Mouse (Mus musculus) cerebellum, adult 2 months (tissue): ENCODE measurements at regions not wholly inside any gene's neighbourhood (a gene's known extent, or its start where the extent isn't known, plus 50 kb on each side); places are given as distances from the start of the nearest gene placed in this dataset.

Source experiments
- CTCF ChIP-seq: fragments of 200-500 bp; IDR thresholded peaks from 2 replicates; pipeline ENCODE4 v1.5.1; 2011; ENCODE audit warnings: low read depth, mild to moderate bottlenecking, control low read depth, low read length, moderate library complexity, borderline replicate concordance; ENCODE audit not compliant: insufficient read depth
- POLR2A ChIP-seq: fragments of 200-500 bp; IDR thresholded peaks from 2 replicates; pipeline ENCODE4 v1.6.1; 2011; ENCODE audit warnings: low read length, control low read depth, borderline replicate concordance; ENCODE audit not compliant: insufficient read depth

- TF ChIP-seq CTCF: no peak
- TF ChIP-seq POLR2A: no peak
Measured at GRCm38 (mm10) chr13:16453234-16453633, 441.6 kb downstream of the Inhba start.
